Mouse (Mus musculus) heart, embryonic 14.5 days (tissue): Measurements from ENCODE around the gene Bbs2. TPM values are rescaled to one million over a fixed set of nuclear protein-coding genes. Genes with fewer than 3 reads are reported as not detected.
A peak's percentile ranks its signal among the peaks of the same experiment; 100 is the strongest.
"Not testable (repeated sequence)": the region's sequence is repeated elsewhere in the genome, so short reads cannot be mapped to it uniquely, and the experiment has no call there.

Experiments used
- ATAC-seq: fragments of 200-750 bp; cut with Nextera tagmentation; 2 replicates; pipeline ENCODE4 v1.8.0; 2017; ENCODE audit warnings: low read depth, moderate TSS enrichment; ENCODE audit not compliant: insufficient number of reproducible peaks, insufficient read depth, low FRiP score
- H3K27ac ChIP-seq, 2 experiments: fragments of 200-500 bp in 1 of 2; fragments of 300-500 bp in 1 of 2; sonication (generic) in 1 of 2; replicated peaks in 1 of 2; 2 replicates each; pipeline ENCODE4 v1.5.1; 2012 to 2014; ENCODE audit warnings: low read depth in 2 of 2, low read length in 2 of 2, control low read depth in 1 of 2, mild to moderate bottlenecking in 1 of 2, mixed read lengths in 1 of 2; ENCODE audit not compliant: control insufficient read depth in 1 of 2, insufficient read depth in 1 of 2
- H3K27me3 ChIP-seq: fragments of 300-500 bp; sonication (generic); 2 replicates; pipeline ENCODE4 v1.6.1; 2014; ENCODE audit warnings: mild to moderate bottlenecking, low read length, control low read depth; ENCODE audit not compliant: control insufficient read depth, insufficient read depth
- H3K36me3 ChIP-seq: fragments of 300-500 bp; sonication (generic); 2 replicates; pipeline ENCODE4 v1.6.1; 2014; ENCODE audit warnings: mild to moderate bottlenecking, control low read depth, low read length, mixed read lengths; ENCODE audit not compliant: control insufficient read depth, insufficient read depth
- H3K4me1 ChIP-seq, 2 experiments: fragments of 200-500 bp in 1 of 2; fragments of 300-500 bp in 1 of 2; sonication (generic) in 1 of 2; 2 replicates each; pipeline ENCODE4 v1.6.1; 2012 to 2014; ENCODE audit warnings: low read length in 2 of 2, control low read depth in 1 of 2, mixed read lengths in 1 of 2; ENCODE audit not compliant: control insufficient read depth in 2 of 2, insufficient read depth in 2 of 2
- H3K4me2 ChIP-seq: fragments of 300-500 bp; sonication (generic); 2 replicates; pipeline ENCODE4 v1.6.1; 2014; ENCODE audit warnings: mild to moderate bottlenecking, low read length
- H3K4me3 ChIP-seq, 2 experiments: fragments of 200-500 bp in 1 of 2; fragments of 300-500 bp in 1 of 2; sonication (generic) in 1 of 2; 2 replicates each; pipeline ENCODE4 v1.5.1; 2012 to 2014; ENCODE audit warnings: low read length in 2 of 2, mild to moderate bottlenecking in 2 of 2, control low read depth in 1 of 2, low read depth in 1 of 2, moderate library complexity in 1 of 2; ENCODE audit not compliant: control insufficient read depth in 1 of 2, insufficient read depth in 1 of 2
- H3K9ac ChIP-seq: fragments of 300-500 bp; sonication (generic); 2 replicates; pipeline ENCODE4 v1.6.1; 2014; ENCODE audit warnings: mild to moderate bottlenecking, low read length
- H3K9me3 ChIP-seq: fragments of 300-500 bp; sonication (generic); 2 replicates; pipeline ENCODE4 v1.6.1; 2016; ENCODE audit warnings: low read length, control low read depth; ENCODE audit not compliant: control insufficient read depth
- WGBS: fragments of 180-500 bp; shearing (Covaris S2); extraction: QIAGEN DNeasy Blood & Tissue Kit; methylation state at CpG from one replicate; pipeline ENCODE4 v1.1.7; 2014; 5-methylcytosine and 5-hydroxymethylcytosine counted together
- polyA plus RNA-seq: library from polyadenylated mRNA; unstranded; fragments of >200 nt; fragmentation: Nextera tagmentation; extraction: Ambion mirVana; gene quantifications from 2 replicates; pipeline ENCODE4 v1.2.1, GENCODE M21; 2014

Bbs2 gene
- polyA plus RNA-seq, 1 experiment from 2014 or later, result 12.4 TPM

GRCm38 (mm10) chr8:94066121-94066863 is 32.4 kb downstream of the Bbs2 start:
- Histone ChIP-seq H3K4me3 (no peak overlapping the region), H3K4me1 (no peaks in the 10 kb centered on the region), H3K9ac (no peak overlapping the region), H3K27ac (no peak overlapping the region), H3K9me3 (no peaks in the 10 kb centered on the region), H3K4me2 (no peak overlapping the region), H3K27me3 (no peaks in the 10 kb centered on the region), H3K36me3 (peaks cover 45% of the 10 kb centered on the region)
- 79% methylated on average over 11 of the region's 11 CpGs for WGBS
- ATAC-seq, result no peak

DNA sequence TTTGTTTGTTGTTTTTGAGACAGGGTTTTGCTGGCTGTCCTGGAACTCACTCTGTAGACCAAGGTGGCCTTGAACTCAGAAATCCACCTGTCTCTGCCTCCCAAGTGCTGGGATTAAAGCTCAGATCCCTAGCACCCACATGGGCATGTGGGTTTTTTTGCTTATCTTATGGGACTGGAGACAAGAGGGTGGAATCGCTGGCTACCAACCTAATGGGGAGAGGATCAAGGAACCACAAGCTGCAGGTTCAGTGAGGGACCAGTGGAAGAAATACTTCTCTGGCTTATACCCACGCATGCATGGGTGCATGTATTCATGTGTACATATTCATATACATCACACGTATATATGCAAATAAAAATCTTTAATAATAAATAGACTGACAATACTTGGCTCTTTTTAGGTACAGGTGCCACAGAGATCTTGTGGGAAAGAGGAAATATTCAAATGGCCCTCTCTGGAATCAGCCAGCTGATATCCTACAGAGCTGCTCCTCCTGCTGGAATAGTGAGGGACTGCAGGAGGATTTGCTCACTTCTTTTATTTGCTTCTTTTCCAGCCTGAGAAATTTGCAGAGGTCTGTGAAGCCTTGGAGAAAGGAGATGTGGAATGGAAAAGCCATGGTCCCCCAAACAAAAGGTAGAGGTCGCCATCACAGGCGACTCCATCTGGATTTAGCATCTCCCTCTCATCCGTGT is 41.4 kb downstream of the Bbs2 start:
- H3K4me3 ChIP-seq, result no peak overlapping the region
- ATAC-seq, result no peak
- H3K9me3 ChIP-seq, result no peaks in the 10 kb centered on the region
- no peaks in the 10 kb centered on the region for H3K27me3 ChIP-seq
- H3K27ac ChIP-seq, result no peak overlapping the region
- H3K4me2 ChIP-seq, result no peak overlapping the region
- peaks cover 64% of the 10 kb centered on the region for H3K36me3 ChIP-seq
- no peak overlapping the region for H3K9ac ChIP-seq
- no peaks in the 10 kb centered on the region for H3K4me1 ChIP-seq
- 56% methylated on average over 6 of the region's 6 CpGs for WGBS

DNA sequence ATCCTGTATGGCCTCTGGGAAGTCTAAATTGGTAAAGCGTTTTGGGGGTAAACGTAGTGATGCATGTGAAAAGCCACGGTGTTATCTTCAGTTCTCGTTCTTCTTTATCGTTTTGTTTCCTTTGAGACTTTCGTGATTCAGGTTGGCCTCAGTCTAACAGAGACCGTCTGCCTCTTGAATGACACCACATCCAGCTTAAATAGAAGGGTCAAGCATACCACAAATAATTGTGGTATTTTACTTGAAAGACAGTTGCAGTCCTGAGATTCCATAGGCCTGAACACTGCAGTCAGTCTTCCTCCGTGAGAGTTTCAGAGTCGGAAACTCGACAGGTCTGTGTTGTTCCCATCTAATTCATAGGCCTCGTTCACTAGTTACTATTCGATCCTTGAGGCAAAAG is 46.0 kb downstream of the Bbs2 start:
- H3K27me3 ChIP-seq, result no peaks in the 10 kb centered on the region
- no peak for ATAC-seq
- H3K27ac ChIP-seq, result no peak overlapping the region
- 61% methylated on average over 12 of the region's 12 CpGs for WGBS
- H3K9ac ChIP-seq, result no peak overlapping the region
- no peaks in the 10 kb centered on the region for H3K4me1 ChIP-seq
- no peak overlapping the region for H3K4me3 ChIP-seq
- no peak overlapping the region for H3K4me2 ChIP-seq
- H3K36me3 ChIP-seq, result peaks cover 47% of the 10 kb centered on the region
- no peaks in the 10 kb centered on the region for H3K9me3 ChIP-seq

GRCm38 (mm10) chr8:94047845-94048244 is 50.9 kb downstream of the Bbs2 start:
- Histone ChIP-seq H3K4me2 (no peak overlapping the region), H3K4me1 (no peaks in the 10 kb centered on the region), H3K27me3 (no peaks in the 10 kb centered on the region), H3K9ac (no peak overlapping the region), H3K9me3 (no peaks in the 10 kb centered on the region), H3K4me3 (no peak overlapping the region), H3K36me3 (peaks cover 11% of the 10 kb centered on the region; the same call in 1 of the 2 replicates), H3K27ac (no peak overlapping the region)
- no peak for ATAC-seq
- WGBS, result 80% methylated on average over 2 of the region's 2 CpGs

- Histone ChIP-seq H3K27me3 (no peaks in the 10 kb centered on the region), H3K9me3 (no peaks in the 10 kb centered on the region), H3K36me3 (peaks cover 5% of the 10 kb centered on the region; the same call in 1 of the 2 replicates), H3K4me2 (peak overlapping the region; percentile 88), H3K4me1 (peaks cover 5 to 23% of the 10 kb centered on the region in 2 experiments; a peak in 3 of 4 replicates), H3K9ac (peak overlapping the region; percentile 80), H3K27ac (0 out of 4 replicates have a peak overlapping the region, but pooled peaks of 1 of the 2 experiments have one; percentile 38), H3K4me3 (peak overlapping the region; percentile 65 to 90)
- 8% methylated on average over 15 of the region's 15 CpGs for WGBS
- no peak for ATAC-seq
Observed at GRCm38 (mm10) chr8:94037806-94038205, 60.9 kb downstream of the Bbs2 start.

GRCm38 (mm10) chr8:94036944-94037524 is 61.7 kb downstream of the Bbs2 start, which contains the start of the genes Nudt21 and Ogfod1:
Gene Nudt21 (minus strand): TSS chr8:94037031.
Gene Ogfod1 (plus strand): TSS chr8:94037198.
- peak within 1 kb of the TSS; percentile 80 for H3K27ac ChIP-seq
- H3K4me1 ChIP-seq, result peaks cover 5 to 28% of the 10 kb centered on the region in 2 experiments; a peak in 3 of 4 replicates
- ATAC-seq, result peak; percentile 99
- no peaks in the 10 kb centered on the region for H3K9me3 ChIP-seq
- WGBS, result 1% methylated on average over 34 of the region's 41 CpGs
- H3K36me3 ChIP-seq, result peaks cover 5% of the 10 kb centered on the region; the same call in 1 of the 2 replicates
- H3K4me2 ChIP-seq, result peak within 1 kb of the TSS; percentile 88
- no peaks in the 10 kb centered on the region for H3K27me3 ChIP-seq
- peak within 1 kb of the TSS; percentile 80 for H3K9ac ChIP-seq
- H3K4me3 ChIP-seq, result peak within 1 kb of the TSS; percentile 76 to 90

DNA sequence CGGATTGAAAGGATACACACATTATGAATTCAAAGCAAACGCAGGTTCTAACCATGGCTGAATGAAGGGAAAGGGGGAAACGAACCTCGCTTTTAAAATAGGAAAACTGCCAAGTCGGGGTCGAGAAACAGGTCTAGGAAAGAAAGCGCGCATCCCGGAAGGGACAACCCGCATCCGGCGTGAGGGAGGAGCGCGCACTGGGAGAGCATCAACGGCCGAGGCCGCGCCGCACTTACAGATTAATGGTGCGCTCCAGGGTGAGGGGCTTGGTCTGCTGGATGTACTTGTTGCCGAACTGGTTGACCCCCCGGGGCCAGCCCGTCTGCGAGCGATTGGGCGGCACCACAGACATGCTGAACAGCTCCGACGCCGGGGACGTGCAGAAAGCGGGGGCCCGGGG is 62.2 kb downstream of the Bbs2 start:
- Histone ChIP-seq H3K4me1 (peaks cover 5 to 28% of the 10 kb centered on the region in 2 experiments; a peak in 3 of 4 replicates), H3K9ac (peak overlapping the region; percentile 74), H3K4me3 (peak overlapping the region; percentile 76 to 90), H3K27ac (peak overlapping the region; percentile 80), H3K4me2 (peak overlapping the region; percentile 65)
- H3K36me3 ChIP-seq, H3K27me3 ChIP-seq, H3K9me3 ChIP-seq: not testable (repeated sequence)
- WGBS, result 0% methylated on average over 21 of the region's 32 CpGs
- peak; percentile 81 for ATAC-seq
